Mouse (Mus musculus): ENCODE results near the gene Slc9a9. TPM values are rescaled to one million over a fixed set of nuclear protein-coding genes. Genes with fewer than 3 reads are reported as not detected.
"Not testable (repeated sequence)": the region's sequence is repeated elsewhere in the genome, so short reads cannot be mapped to it uniquely, and the experiment has no call there.

Slc9a9 gene
- polyA plus RNA-seq (2012) = 0.02 and 0.03 TPM in 2 replicates

DNA sequence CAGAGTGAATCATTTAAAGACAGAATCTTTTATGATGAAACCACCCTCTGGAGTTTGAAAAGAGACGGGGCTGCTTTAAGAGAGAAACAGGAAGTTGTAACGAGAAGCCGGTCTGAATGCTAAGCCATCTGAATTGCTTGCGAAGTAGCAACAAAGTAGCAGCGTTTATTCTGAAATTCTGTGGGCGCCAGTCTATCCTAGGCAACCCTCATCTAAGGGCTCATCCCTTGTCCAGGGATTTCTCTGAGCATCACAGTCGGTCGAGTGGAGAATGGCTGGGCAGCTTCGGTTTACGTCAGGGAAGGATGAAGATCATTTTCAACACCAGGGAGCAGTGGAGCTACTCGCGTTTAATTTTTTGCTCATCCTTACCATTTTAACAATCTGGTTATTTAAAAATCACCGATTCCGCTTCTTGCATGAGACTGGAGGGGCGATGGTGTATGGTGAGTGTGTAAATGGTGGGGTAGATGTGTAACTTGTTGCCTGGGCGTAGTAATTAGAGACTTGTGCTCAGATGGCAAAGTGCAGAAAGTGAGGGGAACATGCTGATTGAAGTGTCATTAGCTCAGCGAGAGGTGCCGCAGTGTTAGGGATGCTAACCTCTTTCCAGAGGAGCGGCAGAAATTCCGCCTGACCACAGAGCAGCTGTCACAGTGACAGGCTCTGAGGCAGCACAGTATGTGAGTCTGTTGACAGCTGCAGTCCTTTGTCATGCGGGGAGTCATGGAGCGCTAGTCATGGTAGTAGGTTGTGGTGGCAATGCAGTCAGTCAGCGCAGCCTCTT is at the start of gene Slc9a9:
Gene Slc9a9, plus strand, starts transcription at position 119 of the 787 bp plus-strand sequence.
- H3K36me3 ChIP-seq (ENCODE audit: control insufficient read depth) = no peaks in the 10 kb centered on the region
- peak within 1 kb of the TSS; percentile 46 for H3K4me3 ChIP-seq (replicated peaks)
- peaks cover 4% of the 10 kb centered on the region for H3K4me1 ChIP-seq (ENCODE audit: control insufficient read depth)
- peaks cover 7% of the 10 kb centered on the region for H3K27me3 ChIP-seq (ENCODE audit: control insufficient read depth)
- no peak for TF ChIP-seq TAL1 (IDR thresholded peaks at IDR 0.05; ENCODE audit: low read length)
- TF ChIP-seq GATA1 (IDR thresholded peaks at IDR 0.05; ENCODE audit: low read length) = no peak
- H3K9me3 ChIP-seq (ENCODE audit: control insufficient read depth, low read length) = no peaks in the 10 kb centered on the region

DNA sequence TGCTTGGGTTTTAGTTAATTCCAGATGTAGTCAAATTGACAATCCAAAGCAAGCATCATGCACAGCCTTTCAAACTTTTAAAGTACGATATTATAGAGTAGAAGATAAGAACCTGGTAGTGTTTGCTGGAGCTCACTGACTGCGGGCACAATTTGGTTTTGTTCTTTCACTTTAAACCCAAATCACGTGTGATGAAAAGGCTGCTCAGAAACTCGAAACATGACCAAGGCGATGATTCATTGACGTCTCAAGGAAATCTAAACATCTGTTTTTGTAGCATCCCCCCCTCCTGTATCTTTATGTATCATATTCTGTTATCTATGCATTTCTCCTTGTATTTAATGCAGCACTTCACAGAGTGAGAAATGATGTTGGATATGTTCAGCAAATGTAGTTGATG is 49.4 kb upstream of the Slc9a9 start:
- Histone ChIP-seq H3K4me1 (ENCODE audit: control insufficient read depth) (no peaks in the 10 kb centered on the region), H3K4me3 (replicated peaks) (no peak overlapping the region), H3K9me3 (ENCODE audit: control insufficient read depth, low read length) (no peaks in the 10 kb centered on the region), H3K27me3 (ENCODE audit: control insufficient read depth) (no peaks in the 10 kb centered on the region), H3K36me3 (ENCODE audit: control insufficient read depth) (no peaks in the 10 kb centered on the region)
- TF ChIP-seq TAL1 (IDR thresholded peaks at IDR 0.05; ENCODE audit: low read length) = no peak
- TF ChIP-seq GATA1 (IDR thresholded peaks at IDR 0.05; ENCODE audit: low read length) = no peak

DNA sequence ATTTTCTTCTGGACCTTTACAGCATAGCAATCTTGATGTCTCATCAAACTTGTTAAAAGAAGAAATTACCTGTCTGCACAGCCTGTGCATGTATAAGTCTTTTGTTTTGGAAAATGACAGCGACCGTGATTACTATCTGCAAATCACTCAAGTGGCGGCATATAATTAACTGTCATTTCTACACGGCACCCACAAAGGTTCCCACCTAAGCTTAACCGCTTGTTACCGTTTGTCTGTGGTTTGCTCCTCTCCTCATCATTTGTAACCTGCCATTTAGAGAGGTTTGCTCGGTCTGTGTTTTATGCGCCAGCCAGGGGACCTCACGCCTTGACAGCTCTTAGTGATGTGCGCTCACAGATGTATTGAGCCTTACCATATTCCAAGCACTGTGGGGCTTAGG is 48.9 kb upstream of the Slc9a9 start:
- Histone ChIP-seq H3K4me3 (replicated peaks) (no peak overlapping the region), H3K27me3 (ENCODE audit: control insufficient read depth) (no peaks in the 10 kb centered on the region), H3K36me3 (ENCODE audit: control insufficient read depth) (no peaks in the 10 kb centered on the region), H3K9me3 (ENCODE audit: control insufficient read depth, low read length) (no peaks in the 10 kb centered on the region), H3K4me1 (ENCODE audit: control insufficient read depth) (no peaks in the 10 kb centered on the region)
- TF ChIP-seq GATA1 (IDR thresholded peaks at IDR 0.05; ENCODE audit: low read length) = no peak
- TF ChIP-seq TAL1 (IDR thresholded peaks at IDR 0.05; ENCODE audit: low read length) = no peak

DNA sequence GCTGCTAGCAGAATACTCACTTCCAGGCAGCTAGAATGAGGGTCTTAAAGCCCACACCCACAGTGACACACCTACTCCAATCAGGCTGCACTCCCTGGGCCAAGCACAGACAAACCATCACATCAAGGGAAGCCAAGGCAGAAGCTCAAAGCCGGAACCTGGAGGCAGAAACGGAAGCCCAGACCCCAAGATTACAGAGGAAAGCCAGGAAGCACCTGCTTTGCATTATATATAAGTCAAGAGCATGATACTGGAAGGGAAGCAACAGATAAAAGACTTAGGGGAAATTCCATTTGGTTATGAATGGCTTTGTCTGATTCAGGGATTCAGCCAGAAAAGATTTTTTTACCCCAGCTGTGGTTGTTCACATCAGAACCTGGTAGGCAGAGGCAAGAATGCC is 47.8 kb upstream of the Slc9a9 start:
- no peaks in the 10 kb centered on the region for H3K36me3 ChIP-seq (ENCODE audit: control insufficient read depth)
- TF ChIP-seq TAL1 (IDR thresholded peaks at IDR 0.05; ENCODE audit: low read length) = no peak
- no peak for TF ChIP-seq GATA1 (IDR thresholded peaks at IDR 0.05; ENCODE audit: low read length)
- H3K9me3 ChIP-seq (ENCODE audit: control insufficient read depth, low read length) = no peaks in the 10 kb centered on the region

DNA sequence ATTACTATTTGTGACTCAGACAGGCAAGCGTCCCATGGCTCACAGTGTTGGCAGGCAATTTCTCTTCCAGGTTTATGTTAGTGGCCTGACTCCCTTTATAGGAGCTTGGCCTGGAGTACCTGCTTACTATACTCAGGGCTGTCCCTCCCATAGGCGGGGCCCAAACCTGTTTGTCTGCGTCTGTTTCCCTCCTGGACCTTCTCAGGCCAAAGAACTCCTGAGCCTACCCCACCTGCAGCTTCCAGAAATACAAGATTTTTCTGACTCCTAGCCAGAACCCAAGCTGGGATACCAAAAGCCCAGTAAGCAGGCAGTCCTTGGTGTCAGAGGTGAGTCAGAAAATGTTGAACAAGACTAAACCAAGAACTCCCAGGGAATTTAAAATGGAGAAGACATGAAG is 43.0 kb upstream of the Slc9a9 start:
- H3K27me3 ChIP-seq (ENCODE audit: control insufficient read depth) = no peaks in the 10 kb centered on the region
- no peaks in the 10 kb centered on the region for H3K4me1 ChIP-seq (ENCODE audit: control insufficient read depth)
- H3K36me3 ChIP-seq (ENCODE audit: control insufficient read depth) = no peaks in the 10 kb centered on the region
- no peak overlapping the region for H3K4me3 ChIP-seq (replicated peaks)
- no peaks in the 10 kb centered on the region for H3K9me3 ChIP-seq (ENCODE audit: control insufficient read depth, low read length)
- TF ChIP-seq TAL1 (IDR thresholded peaks at IDR 0.05; ENCODE audit: low read length) (no peak), GATA1 (IDR thresholded peaks at IDR 0.05; ENCODE audit: low read length) (no peak)

More for the DNA sequence above, 47.8 kb upstream of the Slc9a9 start:
- Histone ChIP-seq H3K27me3 (ENCODE audit: control insufficient read depth) (no peaks in the 10 kb centered on the region), H3K4me1 (ENCODE audit: control insufficient read depth) (no peaks in the 10 kb centered on the region), H3K4me3 (replicated peaks) (no peak overlapping the region)

DNA sequence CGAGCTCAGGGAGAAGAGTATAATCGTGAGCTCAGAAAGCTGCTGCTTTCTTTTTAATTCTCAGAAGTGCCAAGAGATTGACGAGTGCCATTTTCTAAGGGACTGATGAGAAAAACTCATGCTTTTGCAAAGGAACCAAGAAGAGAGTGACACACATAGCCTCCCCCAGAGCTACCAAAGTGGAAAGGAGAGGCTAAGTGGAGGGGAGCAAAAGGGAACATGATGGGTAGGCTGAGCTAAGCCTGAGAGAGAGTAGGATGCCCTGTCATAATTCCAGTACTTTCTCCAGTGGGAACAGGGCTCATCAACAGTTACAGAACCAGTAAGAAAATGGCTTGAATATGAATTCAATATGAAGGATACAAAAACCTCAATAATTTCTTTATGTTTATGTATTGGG is 40.8 kb upstream of the Slc9a9 start:
- H3K27me3 ChIP-seq (ENCODE audit: control insufficient read depth) = no peaks in the 10 kb centered on the region
- no peaks in the 10 kb centered on the region for H3K4me1 ChIP-seq (ENCODE audit: control insufficient read depth)
- TF ChIP-seq GATA1 (IDR thresholded peaks at IDR 0.05; ENCODE audit: low read length) (no peak), TAL1 (IDR thresholded peaks at IDR 0.05; ENCODE audit: low read length) (no peak)
- no peak overlapping the region for H3K4me3 ChIP-seq (replicated peaks)
- no peaks in the 10 kb centered on the region for H3K9me3 ChIP-seq (ENCODE audit: control insufficient read depth, low read length)
- no peaks in the 10 kb centered on the region for H3K36me3 ChIP-seq (ENCODE audit: control insufficient read depth)

DNA sequence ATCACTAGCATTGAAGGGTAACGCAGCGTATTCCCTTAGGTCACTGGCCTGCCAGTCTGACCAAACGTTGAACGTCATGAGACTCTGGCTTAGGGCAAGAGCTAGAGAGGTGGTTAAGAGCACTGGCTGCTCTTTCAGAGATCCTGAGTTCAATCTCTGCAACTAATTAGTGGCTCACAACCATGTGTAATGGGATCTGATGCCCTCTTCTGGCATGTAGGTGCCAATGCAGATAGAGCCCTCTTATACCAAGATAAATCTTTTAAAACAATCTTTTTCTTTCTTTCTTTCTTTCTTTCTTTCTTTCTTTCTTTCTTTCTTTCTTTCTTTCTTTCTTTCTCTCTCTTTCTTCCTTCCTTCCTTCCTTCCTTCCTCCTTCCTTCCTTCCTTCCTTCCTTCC is 35.4 kb upstream of the Slc9a9 start:
- not testable (repeated sequence) for H3K4me3 ChIP-seq (replicated peaks); H3K27me3 ChIP-seq (ENCODE audit: control insufficient read depth); H3K9me3 ChIP-seq (ENCODE audit: control insufficient read depth, low read length); H3K4me1 ChIP-seq (ENCODE audit: control insufficient read depth); H3K36me3 ChIP-seq (ENCODE audit: control insufficient read depth)

DNA sequence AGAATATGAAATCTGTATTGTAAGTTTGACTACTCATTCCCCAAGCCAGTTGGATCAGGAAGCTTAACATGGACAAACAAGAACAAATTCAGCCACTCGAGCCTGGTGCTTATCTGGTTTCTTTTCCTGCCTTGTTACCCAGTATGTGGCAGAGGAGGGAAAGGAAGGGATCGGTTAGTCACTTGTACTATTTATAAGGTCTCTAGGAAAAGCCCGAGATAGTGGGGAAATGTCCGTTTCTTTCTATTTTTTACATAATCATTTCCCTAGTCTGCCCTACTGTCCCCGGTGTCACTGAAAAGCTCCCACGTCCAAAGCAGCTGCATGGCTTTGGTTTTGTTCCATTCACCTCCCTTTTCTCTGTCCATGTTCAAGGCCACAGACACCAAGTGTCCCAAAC is 24.1 kb upstream of the Slc9a9 start:
- H3K27me3 ChIP-seq (ENCODE audit: control insufficient read depth) = no peaks in the 10 kb centered on the region
- H3K4me1 ChIP-seq (ENCODE audit: control insufficient read depth) = no peaks in the 10 kb centered on the region
- no peak overlapping the region for H3K4me3 ChIP-seq (replicated peaks)
- H3K9me3 ChIP-seq (ENCODE audit: control insufficient read depth, low read length) = no peaks in the 10 kb centered on the region
- no peaks in the 10 kb centered on the region for H3K36me3 ChIP-seq (ENCODE audit: control insufficient read depth)
- no peak for TF ChIP-seq GATA1 (IDR thresholded peaks at IDR 0.05; ENCODE audit: low read length)
- TF ChIP-seq TAL1 (IDR thresholded peaks at IDR 0.05; ENCODE audit: low read length) = no peak

DNA sequence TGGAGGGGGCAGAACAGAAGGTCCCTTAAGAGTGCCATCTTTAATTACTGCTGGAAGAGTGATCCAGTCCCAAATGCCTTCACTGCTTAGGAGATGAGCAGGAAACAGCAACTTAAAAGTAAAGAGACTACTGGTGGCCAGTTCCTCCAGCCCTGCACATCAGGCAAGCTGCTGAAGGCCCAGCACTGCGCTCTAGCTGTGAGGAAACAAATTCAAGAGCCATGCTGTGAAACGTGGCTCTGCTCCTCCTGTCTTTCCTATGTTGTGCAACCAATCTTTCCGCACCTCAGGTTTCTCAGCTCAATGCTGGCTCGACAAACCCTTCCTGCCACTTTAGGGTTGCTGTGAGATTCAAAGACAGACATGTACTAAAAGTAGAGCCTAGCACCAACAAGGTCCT is 22.3 kb upstream of the Slc9a9 start:
- no peak for TF ChIP-seq TAL1 (IDR thresholded peaks at IDR 0.05; ENCODE audit: low read length)
- TF ChIP-seq GATA1 (IDR thresholded peaks at IDR 0.05; ENCODE audit: low read length) = no peak
- H3K36me3 ChIP-seq (ENCODE audit: control insufficient read depth) = no peaks in the 10 kb centered on the region
- H3K4me3 ChIP-seq (replicated peaks) = no peak overlapping the region
- H3K9me3 ChIP-seq (ENCODE audit: control insufficient read depth, low read length) = no peaks in the 10 kb centered on the region
- H3K27me3 ChIP-seq (ENCODE audit: control insufficient read depth) = no peaks in the 10 kb centered on the region
- no peaks in the 10 kb centered on the region for H3K4me1 ChIP-seq (ENCODE audit: control insufficient read depth)

DNA sequence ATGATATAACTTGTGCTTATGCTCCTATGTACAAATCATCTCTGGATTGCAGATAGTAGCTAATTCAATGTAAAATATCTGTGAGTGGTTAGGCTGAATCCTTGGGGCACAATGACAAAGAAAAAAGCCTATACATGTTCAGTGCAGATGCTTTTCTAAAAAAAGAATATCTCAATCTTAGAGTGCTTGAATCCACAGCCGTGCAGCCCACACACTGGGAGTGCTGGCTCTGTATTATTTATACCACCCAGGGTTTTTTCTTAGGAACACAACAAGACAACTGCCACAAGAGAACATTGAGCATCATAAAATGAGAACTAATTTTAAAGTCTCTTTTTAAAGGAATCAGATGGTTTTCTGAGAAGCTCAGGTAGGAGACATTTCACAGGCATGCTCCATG is 19.7 kb upstream of the Slc9a9 start:
- no peaks in the 10 kb centered on the region for H3K36me3 ChIP-seq (ENCODE audit: control insufficient read depth)
- H3K4me1 ChIP-seq (ENCODE audit: control insufficient read depth) = no peaks in the 10 kb centered on the region
- no peak overlapping the region for H3K4me3 ChIP-seq (replicated peaks)
- no peaks in the 10 kb centered on the region for H3K27me3 ChIP-seq (ENCODE audit: control insufficient read depth)
- TF ChIP-seq TAL1 (IDR thresholded peaks at IDR 0.05; ENCODE audit: low read length) = no peak
- no peak for TF ChIP-seq GATA1 (IDR thresholded peaks at IDR 0.05; ENCODE audit: low read length)
- no peaks in the 10 kb centered on the region; the same call in 1 of the 2 replicates for H3K9me3 ChIP-seq (ENCODE audit: control insufficient read depth, low read length)
